Mouse (Mus musculus): Measurements from ENCODE around the gene Cd86.

Gene Cd86

GRCm38 (mm10) chr16:36598265-36598664, 67.6 kb downstream of the Cd86 start:
- DNase-seq (ENCODE audit: low spot score) = no peak

DNA sequence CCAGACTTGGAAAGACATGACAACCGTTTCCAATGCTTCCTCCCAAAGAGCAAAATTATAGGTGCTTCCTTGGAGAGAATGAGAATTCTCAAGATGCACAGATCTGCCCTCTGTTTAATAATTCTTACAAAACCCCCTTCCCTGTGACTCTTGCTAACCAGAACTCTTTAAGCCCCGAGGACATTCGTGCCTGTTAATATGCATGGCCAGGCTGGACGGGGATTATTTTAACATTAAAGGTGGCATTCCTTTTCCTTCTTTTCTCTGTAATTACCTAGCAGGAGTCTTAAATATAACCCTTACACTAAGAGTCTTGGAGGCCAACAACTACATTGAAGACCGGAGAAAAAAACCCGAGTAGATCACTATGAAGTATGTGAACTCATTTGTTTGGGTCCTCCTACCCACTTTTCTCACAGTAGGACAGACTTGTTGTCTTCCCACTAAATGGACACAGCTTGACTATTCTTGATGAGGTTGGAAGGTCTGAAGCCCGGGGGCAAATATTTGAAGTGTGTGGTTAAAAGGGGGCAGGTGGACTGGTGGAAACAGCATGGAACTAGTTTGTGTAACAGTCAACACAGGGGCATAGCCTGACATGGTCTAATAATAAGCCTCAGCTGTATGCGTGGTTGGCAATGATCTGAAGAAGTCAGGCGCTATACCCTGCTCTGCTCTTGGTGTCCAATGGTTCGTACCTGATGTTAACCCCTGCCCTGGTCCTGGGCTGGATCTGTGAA, 69.0 kb downstream of the Cd86 start:
- DNase-seq (ENCODE audit: low spot score) = no peak

GRCm38 (mm10) chr16:36589898-36590297, 76.0 kb downstream of the Cd86 start:
- no peak for DNase-seq (ENCODE audit: low spot score)

- DNase-seq (ENCODE audit: low spot score) = no peak
These were observed 77.9 kb downstream of the Cd86 start for GRCm38 (mm10) chr16:36587971-36588370.

- DNase-seq (ENCODE audit: low spot score) = peak; percentile 3
These were observed 83.8 kb downstream of the Cd86 start for GRCm38 (mm10) chr16:36582073-36582472.

GRCm38 (mm10) chr16:36571942-36572341, 93.9 kb downstream of the Cd86 start:
- DNase-seq (ENCODE audit: low spot score) = no peak

DNA sequence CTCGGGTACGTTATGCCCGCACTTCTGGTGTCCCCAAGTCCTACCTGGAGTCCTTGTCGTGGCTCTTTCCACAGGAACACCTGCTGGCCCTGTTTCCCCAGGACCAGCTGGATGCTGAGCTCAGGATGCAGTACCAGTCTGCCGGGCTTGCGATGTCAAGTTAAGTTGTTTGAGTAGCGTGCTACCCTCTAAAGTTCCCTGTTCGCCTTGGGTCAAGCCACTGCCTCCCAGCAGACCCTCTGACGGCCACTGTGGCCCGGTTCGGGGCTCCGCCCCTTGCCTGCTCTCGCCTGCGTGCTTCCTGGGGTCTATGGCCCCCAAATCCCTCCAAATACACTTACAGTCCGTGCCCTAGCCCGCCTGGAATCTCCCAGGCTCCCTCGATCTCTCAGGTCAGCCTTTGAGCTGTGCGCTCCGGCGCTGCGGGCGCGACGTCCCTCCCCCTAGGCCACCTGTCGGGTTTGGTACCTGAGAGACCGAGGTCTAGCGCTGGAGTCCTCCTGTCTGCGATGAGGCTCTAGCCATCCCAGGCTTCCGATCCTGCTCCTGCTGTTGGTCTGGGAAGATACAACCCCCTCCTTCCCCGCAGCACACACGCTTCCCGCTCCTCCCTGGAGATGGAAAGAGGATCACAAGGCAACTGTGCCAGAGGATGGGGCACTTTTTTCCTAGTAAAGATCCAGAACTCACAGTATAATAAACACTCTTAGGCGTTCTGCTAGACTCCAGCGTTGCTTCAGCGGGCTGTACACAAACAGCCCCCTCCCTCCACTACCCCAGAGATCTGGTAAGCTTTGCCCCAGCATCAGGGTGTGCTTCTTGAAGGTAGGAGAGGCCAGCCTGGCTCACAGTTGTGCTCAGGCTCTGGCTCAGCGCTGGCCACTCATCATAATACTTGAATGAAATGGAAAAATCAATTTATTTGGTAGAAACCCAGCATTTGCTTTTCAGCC, 104.2 kb downstream of the Cd86 start, which contains the start of gene Casr:
Gene Casr (minus strand): TSS at position 756 of the 953 bp plus-strand sequence.
- peak; percentile 24 for DNase-seq (ENCODE audit: low spot score)

- DNase-seq (ENCODE audit: low spot score) = no peak
These were observed 106.3 kb downstream of the Cd86 start for GRCm38 (mm10) chr16:36559573-36559972.

- no peak for DNase-seq (ENCODE audit: low spot score)
These were observed 110.2 kb downstream of the Cd86 start for GRCm38 (mm10) chr16:36555672-36556165.

Measured in embryo, embryonic 10.5 days (tissue).